Mouse (Mus musculus): ENCODE measurements around the gene Spaca4. TPM values are rescaled to one million over a fixed set of nuclear protein-coding genes. Genes with fewer than 3 reads are reported as not detected.

The Spaca4 gene
- polyA plus RNA-seq, 1 experiment from 2014 or later = not detected

DNA sequence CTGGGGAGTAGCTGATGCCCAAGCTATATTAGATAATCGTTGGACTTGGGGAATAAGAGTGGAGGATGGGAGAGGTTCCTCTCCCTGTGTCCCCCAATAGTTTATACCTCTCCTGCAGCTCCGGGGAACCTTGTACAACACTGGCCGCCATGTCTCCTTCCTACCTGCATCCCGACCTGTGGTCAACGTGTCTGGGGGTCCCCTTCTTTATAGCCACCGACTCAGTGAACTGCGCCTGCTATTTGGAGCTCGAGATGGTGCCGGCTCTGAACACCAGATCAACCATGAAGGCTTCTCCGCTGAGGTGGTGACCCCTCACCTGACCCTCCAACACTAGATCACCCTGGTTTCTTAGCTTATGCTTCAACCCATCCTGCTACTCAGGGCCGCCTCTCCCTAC lies 23.3 kb downstream of the Spaca4 start:
- in situ Hi-C loops (cut with MboI; ENCODE audit: low pct_unique_long_range_greater_than_20kb) = loop anchor here (25.0 kb wide), 1 partner anchor 840 kb away; the partner anchor contains the start of genes Pnkp and Ptov1
- TF ChIP-seq CTCF (IDR thresholded peaks at IDR 0.05) = no peak
- POLR2A ChIA-PET = no interaction called here
- no peaks in the 10 kb centered on the region for H3K27me3 ChIP-seq
- CTCF ChIA-PET = interaction anchor here (1.0 to 4.9 kb wide), 2 partner anchors 19 to 122 kb away, joined by 4 to 31 read pairs; partner anchors contain the start of gene Ntn5
- ATAC-seq = no peak
- no peak for DNase-seq (ENCODE audit: low read depth, low spot score)

DNA sequence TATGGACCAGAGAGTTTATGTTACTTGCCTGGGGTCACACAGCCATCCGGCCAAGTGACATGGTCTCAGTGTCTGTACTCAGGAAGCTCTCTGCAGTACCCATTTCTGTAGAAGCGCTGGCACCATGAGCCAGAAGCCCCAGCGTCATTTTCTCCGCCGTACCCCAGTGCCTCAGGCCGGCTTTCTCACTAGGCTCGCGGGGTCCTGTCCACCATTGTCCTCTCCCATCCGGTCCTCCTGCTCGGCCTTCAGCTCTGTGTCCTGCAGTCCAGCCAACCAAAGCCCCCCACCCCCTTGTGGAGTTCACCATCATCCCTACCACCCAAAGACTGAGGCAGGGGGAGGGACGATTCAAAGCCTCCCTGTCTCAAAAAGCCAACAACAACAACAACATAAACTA lies 24.0 kb downstream of the Spaca4 start:
- POLR2A ChIA-PET = interaction anchor here (1.2 to 2.2 kb wide), 4 partner anchors 11 to 19 kb away, joined by 3 to 6 read pairs (median 5); partner anchors contain the start of gene Ntn5
- ATAC-seq = no peak

GRCm38 (mm10) chr7:45701072-45701471 lies 24.5 kb downstream of the Spaca4 start:
- TF ChIP-seq CTCF (IDR thresholded peaks at IDR 0.05) = no peak
- ChIA-PET CTCF (interaction anchor here (0.7 to 4.9 kb wide), 2 partner anchors 15 to 18 kb away, joined by 3 to 31 read pairs; partner anchors contain the start of gene Ntn5), POLR2A (interaction anchor here (1.2 to 2.2 kb wide), 4 partner anchors 10 to 18 kb away, joined by 3 to 6 read pairs (median 5); partner anchors contain the start of gene Ntn5)
- DNase-seq (ENCODE audit: low read depth, low spot score) (no peak), ATAC-seq (no peak)
- no peaks in the 10 kb centered on the region for H3K27me3 ChIP-seq
- in situ Hi-C loops (cut with MboI; ENCODE audit: low pct_unique_long_range_greater_than_20kb) = loop anchor here (25.0 kb wide), 1 partner anchor 839 kb away; the partner anchor contains the start of genes Pnkp and Ptov1

More for the DNA sequence above, 24.0 kb downstream of the Spaca4 start:
- no peak for TF ChIP-seq CTCF (IDR thresholded peaks at IDR 0.05)
- in situ Hi-C loops (cut with MboI; ENCODE audit: low pct_unique_long_range_greater_than_20kb) = loop anchor here (25.0 kb wide), 1 partner anchor 839 kb away; the partner anchor contains the start of genes Pnkp and Ptov1
- H3K27me3 ChIP-seq = no peaks in the 10 kb centered on the region
- CTCF ChIA-PET = interaction anchor here (0.7 to 4.9 kb wide), 2 partner anchors 16 to 19 kb away, joined by 3 to 31 read pairs; partner anchors contain the start of gene Ntn5
- no peak for DNase-seq (ENCODE audit: low read depth, low spot score)

GRCm38 (mm10) chr7:45700301-45701015 lies 25.2 kb downstream of the Spaca4 start:
- CTCF ChIA-PET = interaction anchor here (4.9 kb wide), 1 partner anchor 17 kb away, joined by 31 read pairs; the partner anchor contains the start of gene Ntn5
- in situ Hi-C loops (cut with MboI; ENCODE audit: low pct_unique_long_range_greater_than_20kb) = loop anchor here (25.0 kb wide), 1 partner anchor 838 kb away; the partner anchor contains the start of genes Pnkp and Ptov1
- ATAC-seq (no peak), DNase-seq (ENCODE audit: low read depth, low spot score) (no peak)
- TF ChIP-seq CTCF (IDR thresholded peaks at IDR 0.05) = no peak
- POLR2A ChIA-PET = interaction anchor here (1.2 to 2.2 kb wide), 4 partner anchors 10 to 18 kb away, joined by 3 to 6 read pairs (median 5); partner anchors contain the start of gene Ntn5
- no peaks in the 10 kb centered on the region for H3K27me3 ChIP-seq

- DNase-seq (ENCODE audit: low read depth, low spot score) = no peak
Measured at GRCm38 (mm10) chr7:45699523-45700141, 26.0 kb downstream of the Spaca4 start, which contains the start of gene Car11. TSS of gene Car11 (plus strand) at chr7:45699843.

GRCm38 (mm10) chr7:45697894-45698293 lies 27.7 kb downstream of the Spaca4 start:
- no peaks in the 10 kb centered on the region for H3K27me3 ChIP-seq
- POLR2A ChIA-PET = no interaction called here
- in situ Hi-C loops (cut with MboI; ENCODE audit: low pct_unique_long_range_greater_than_20kb) = no loop called here
- no peak for TF ChIP-seq CTCF (IDR thresholded peaks at IDR 0.05)
- ATAC-seq (no peak), DNase-seq (ENCODE audit: low read depth, low spot score) (no peak)
- CTCF ChIA-PET = interaction anchor here (1.2 kb wide), 1 partner anchor 12 kb away, joined by 3 read pairs; no protein-coding TSS in a partner anchor

More at GRCm38 (mm10) chr7:45699523-45700141, 26.0 kb downstream of the Spaca4 start, which contains the start of gene Car11:
- in situ Hi-C loops (cut with MboI; ENCODE audit: low pct_unique_long_range_greater_than_20kb) = loop anchor here (25.0 kb wide), 1 partner anchor 837 kb away; the partner anchor contains the start of genes Pnkp and Ptov1
- TF ChIP-seq CTCF (IDR thresholded peaks at IDR 0.05) = no peak
- POLR2A ChIA-PET = interaction anchor here (0.6 to 2.2 kb wide), 3 partner anchors 9 to 217 kb away, joined by 4 to 5 read pairs (median 5); no protein-coding TSS in a partner anchor
- no peaks in the 10 kb centered on the region for H3K27me3 ChIP-seq
- CTCF ChIA-PET = interaction anchor here (4.9 kb wide), 1 partner anchor 17 kb away, joined by 31 read pairs; the partner anchor contains the start of gene Ntn5
- ATAC-seq = no peak

GRCm38 (mm10) chr7:45695098-45695497 lies 30.5 kb downstream of the Spaca4 start:
- ChIA-PET CTCF (interaction anchor here (2.6 kb wide), 1 partner anchor 12 kb away, joined by 10 read pairs; the partner anchor contains the start of gene Ntn5), POLR2A (interaction anchor here (0.7 kb wide), 1 partner anchor 12 kb away, joined by 3 read pairs; no protein-coding TSS in a partner anchor)
- no peak for DNase-seq (ENCODE audit: low read depth, low spot score)
- ATAC-seq = no peak
- no peak for TF ChIP-seq CTCF (IDR thresholded peaks at IDR 0.05)
- in situ Hi-C loops (cut with MboI; ENCODE audit: low pct_unique_long_range_greater_than_20kb) = no loop called here
- H3K27me3 ChIP-seq = no peaks in the 10 kb centered on the region

- ATAC-seq = no peak
- ChIA-PET POLR2A (interaction anchor here (0.7 kb wide), 2 partner anchors 13 to 24 kb away, joined by 3 read pairs; no protein-coding TSS in a partner anchor), CTCF (interaction anchor here (2.6 kb wide), 1 partner anchor 11 kb away, joined by 10 read pairs; the partner anchor contains the start of gene Ntn5)
- in situ Hi-C loops (cut with MboI; ENCODE audit: low pct_unique_long_range_greater_than_20kb) = no loop called here
- TF ChIP-seq CTCF (IDR thresholded peaks at IDR 0.05) = no peak
- DNase-seq (ENCODE audit: low read depth, low spot score) = no peak
- no peaks in the 10 kb centered on the region for H3K27me3 ChIP-seq
Measured at GRCm38 (mm10) chr7:45693921-45694591, 31.6 kb downstream of the Spaca4 start, which contains the start of gene Sec1. TSS of gene Sec1 (minus strand) at chr7:45694402.

DNA sequence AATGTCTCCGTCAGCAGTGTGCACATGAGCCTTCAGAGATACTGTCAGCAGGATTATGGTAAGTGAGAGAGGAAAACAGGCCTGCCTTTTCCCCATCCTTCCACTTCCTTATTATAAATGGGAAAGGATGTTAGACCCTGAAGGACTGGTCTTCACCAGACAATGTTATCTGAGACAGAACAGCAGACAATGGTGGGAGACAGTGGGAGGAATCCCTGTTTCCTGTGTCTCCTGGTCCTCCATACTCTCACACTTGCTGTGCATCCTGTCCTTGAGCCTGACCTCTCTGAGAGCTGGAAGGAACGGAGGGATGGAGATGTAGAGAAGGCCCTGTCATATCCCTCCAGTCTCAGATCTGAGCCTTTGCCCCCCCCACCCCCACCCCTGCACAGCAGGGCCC lies 33.2 kb downstream of the Spaca4 start:
- TF ChIP-seq CTCF (IDR thresholded peaks at IDR 0.05) = no peak

More for the DNA sequence above, 33.2 kb downstream of the Spaca4 start:
- ChIA-PET CTCF (interaction anchor here (2.8 kb wide), 1 partner anchor 9 kb away, joined by 6 read pairs; no protein-coding TSS in a partner anchor), POLR2A (interaction anchor here (0.7 to 1.0 kb wide), 2 partner anchors 15 to 64 kb away, joined by 3 read pairs; no protein-coding TSS in a partner anchor)
- ATAC-seq (no peak), DNase-seq (ENCODE audit: low read depth, low spot score) (no peak)
- H3K27me3 ChIP-seq = no peaks in the 10 kb centered on the region
- in situ Hi-C loops (cut with MboI; ENCODE audit: low pct_unique_long_range_greater_than_20kb) = no loop called here

All from Patski (cell line).